Mouse (Mus musculus) MEL (cell line): ENCODE data around the gene Lcn9.

Source experiments
- CHD2 ChIP-seq: IDR thresholded peaks from 2 replicates; pipeline ENCODE4 v1.6.1; 2011; ENCODE audit warnings: low read length, improper control_type of control experiment
- CTCF ChIP-seq, 3 experiments: IDR thresholded peaks in 2 of 3; conservative IDR thresholded peaks in 1 of 3; 2 replicates each; pipeline ENCODE4 v1.5.1; 2011 to 2012; ENCODE audit warnings: low read length in 3 of 3, low read depth in 2 of 3, mild to moderate bottlenecking in 2 of 3, improper control_type of control experiment in 1 of 3, inconsistent platforms in 1 of 3, mixed read lengths in 1 of 3, moderate library complexity in 1 of 3; ENCODE audit not compliant: control insufficient read depth in 1 of 3, insufficient read depth in 1 of 3, poor library complexity in 1 of 3, severe bottlenecking in 1 of 3
- POLR2A ChIP-seq, 2 experiments: IDR thresholded peaks; 2 replicates each; pipeline ENCODE4 v1.6.1; 2011 to 2012; ENCODE audit warnings: low read length in 2 of 2, mild to moderate bottlenecking in 2 of 2, control low read depth in 1 of 2, improper control_type of control experiment in 1 of 2, low read depth in 1 of 2, moderate library complexity in 1 of 2; ENCODE audit not compliant: control insufficient read depth in 1 of 2, insufficient read depth in 1 of 2, poor library complexity in 1 of 2
- TCF12 ChIP-seq: IDR thresholded peaks from 2 replicates; pipeline ENCODE4 v1.6.1; 2014; ENCODE audit warnings: low read depth, mild to moderate bottlenecking, inconsistent platforms, low read length, improper control_type of control experiment, moderate library complexity

GRCm38 (mm10) chr2:25776717-25777116, 46.2 kb upstream of the Lcn9 start, which contains the start of gene Lcn11:
- TF ChIP-seq POLR2A (IDR thresholded peaks at IDR 0.05; ENCODE audit: control insufficient read depth in 1 of 2, insufficient read depth in 1 of 2, low read depth in 1 of 2, low read length in 2 of 2, poor library complexity in 1 of 2) (no peak), TCF12 (no peak), CHD2 (no peak), CTCF (IDR thresholded peaks at IDR 0.05 in 2 of 3, conservative IDR thresholded peaks at IDR 0.05 in 1 of 3; ENCODE audit: control insufficient read depth in 1 of 3, insufficient read depth in 1 of 3, low read depth in 2 of 3, low read length in 3 of 3, poor library complexity in 1 of 3, severe bottlenecking in 1 of 3) (no peak)
